Mouse (Mus musculus): ENCODE measurements around the gene Cdx2. TPM values are rescaled to one million over a fixed set of nuclear protein-coding genes. Genes with fewer than 3 reads are reported as not detected.

The Cdx2 gene
- not detected for total RNA-seq (2021)
- long read RNA-seq, experiment 1 = 0 reads
- long read RNA-seq, experiment 2 = 0 reads

DNA sequence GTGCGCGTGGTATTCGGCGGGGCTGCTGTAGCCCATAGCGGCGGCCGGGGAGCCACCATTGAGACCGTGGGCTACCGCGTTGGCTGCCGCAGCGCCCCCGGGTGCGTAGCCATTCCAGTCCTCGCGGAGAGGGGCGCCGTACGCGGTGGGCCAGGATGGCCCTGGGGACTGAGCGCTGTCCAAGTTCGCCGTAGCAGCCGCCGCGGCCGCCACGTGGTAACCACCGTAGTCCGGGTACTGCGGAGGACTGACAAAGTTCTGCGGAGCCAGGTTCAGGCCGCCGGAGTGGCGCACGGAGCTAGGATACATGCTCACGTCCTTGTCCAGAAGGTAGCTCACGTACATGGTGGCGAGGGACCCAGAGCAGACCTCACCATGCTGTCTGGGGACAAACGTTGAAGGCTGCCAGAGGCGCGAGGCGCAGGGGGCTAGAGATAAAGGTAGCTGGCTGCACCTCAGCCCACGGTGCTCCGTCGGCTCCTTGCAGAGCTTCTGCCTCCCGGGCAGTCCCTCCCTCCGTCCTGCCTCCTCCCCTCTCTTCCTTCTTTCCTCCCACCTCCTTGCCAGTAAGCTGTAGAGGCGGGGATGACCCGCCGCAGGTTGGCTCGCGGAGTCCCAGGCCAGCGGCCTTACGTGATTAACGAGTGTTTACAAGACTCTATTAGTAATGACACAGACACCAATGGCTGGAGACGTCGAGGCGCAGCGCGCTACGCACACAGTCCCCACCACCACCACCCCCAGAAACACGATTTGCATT lies at the start of gene Cdx2:
Cdx2 (minus strand) TSS at position 633 of the 760 bp plus-strand sequence.
- intact Hi-C loops (cut with DNase I) = loop anchor here (5.0 kb wide), 1 partner anchor 115 kb away; no protein-coding TSS in a partner anchor
- DNase-seq (ENCODE audit: low spot score in 2 of 2) = no peak

DNA sequence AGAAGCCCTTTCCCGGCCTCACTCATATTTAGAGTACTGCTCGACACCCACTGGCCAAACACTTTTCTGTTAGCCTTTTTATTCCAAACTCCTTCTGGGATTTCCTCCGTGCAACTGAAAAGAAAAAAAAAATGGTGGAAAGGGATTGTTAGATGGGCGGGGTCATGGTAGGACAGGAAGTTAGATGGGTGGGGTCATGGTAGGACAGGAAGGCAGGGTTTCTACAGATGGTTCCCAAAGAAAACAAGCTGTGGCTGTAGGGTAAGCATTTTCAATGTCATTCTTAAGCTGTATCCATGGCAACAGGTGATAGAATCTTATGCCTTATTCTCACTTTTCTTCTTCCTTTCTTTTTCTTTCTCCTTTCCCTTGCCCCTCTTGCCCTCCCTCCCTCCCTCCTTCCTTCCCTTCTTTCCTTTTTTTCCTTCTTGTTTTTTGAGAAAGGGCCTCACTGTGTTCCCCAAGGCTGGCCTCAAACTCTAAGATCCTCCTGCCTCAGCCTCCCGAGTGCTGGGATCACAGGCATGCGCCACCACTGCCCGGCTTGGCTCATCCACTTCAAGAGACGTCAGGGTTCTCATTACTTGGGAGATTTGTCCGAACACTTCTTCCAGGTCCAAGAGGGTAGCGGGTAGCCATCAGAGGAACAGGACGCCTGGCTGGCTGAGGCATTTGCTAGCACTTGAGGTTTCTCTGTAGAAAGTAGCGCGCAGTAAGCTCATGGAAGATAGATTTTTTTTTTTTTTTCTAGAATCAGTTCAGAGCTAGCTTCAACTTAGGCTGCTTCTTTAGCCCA lies 49.4 kb upstream of the Cdx2 start:
- intact Hi-C loops (cut with DNase I) = no loop called here
- DNase-seq (ENCODE audit: low spot score in 2 of 2) = no peak

DNA sequence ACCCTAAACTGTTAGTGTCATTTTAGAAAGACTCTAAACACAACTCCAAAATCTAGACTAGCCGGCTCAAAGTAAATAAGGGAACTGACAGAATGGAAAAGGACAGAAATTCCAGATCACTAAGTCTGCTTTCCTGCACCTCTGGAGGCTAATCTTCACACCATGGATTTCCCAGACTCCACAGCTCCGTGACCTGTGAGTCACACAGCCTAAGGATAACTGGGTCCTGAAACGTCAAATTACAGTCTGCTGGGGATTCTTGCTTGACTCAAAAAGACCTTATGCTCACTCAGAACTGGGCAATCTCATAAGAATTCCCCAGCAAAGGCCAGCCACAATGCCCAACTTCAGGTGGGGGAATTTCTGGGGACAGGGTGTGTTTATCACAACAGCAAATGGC lies 48.7 kb upstream of the Cdx2 start:
- no peak for DNase-seq (ENCODE audit: low spot score in 2 of 2)
- intact Hi-C loops (cut with DNase I) = no loop called here

DNA sequence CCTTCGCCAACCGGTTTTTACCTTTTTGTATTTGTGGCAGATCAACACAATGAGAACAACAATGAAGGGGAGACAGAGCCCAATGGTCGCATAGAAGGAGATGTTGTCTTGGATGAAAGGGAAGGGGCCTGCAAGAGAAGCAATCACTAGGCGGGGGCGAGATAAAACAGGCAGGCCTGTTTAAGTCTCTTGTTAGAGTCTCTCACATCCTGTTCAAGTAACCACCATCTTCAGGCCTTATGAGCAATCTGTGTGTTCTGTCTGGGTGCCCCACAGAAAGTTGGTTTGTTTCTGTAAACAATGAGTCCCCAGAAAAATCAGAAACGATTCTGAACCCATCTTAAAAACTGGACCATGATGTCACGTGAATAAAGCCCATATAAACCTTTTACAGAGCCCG lies 47.9 kb upstream of the Cdx2 start:
- intact Hi-C loops (cut with DNase I) = no loop called here
- DNase-seq (ENCODE audit: low spot score in 2 of 2) = no peak

DNA sequence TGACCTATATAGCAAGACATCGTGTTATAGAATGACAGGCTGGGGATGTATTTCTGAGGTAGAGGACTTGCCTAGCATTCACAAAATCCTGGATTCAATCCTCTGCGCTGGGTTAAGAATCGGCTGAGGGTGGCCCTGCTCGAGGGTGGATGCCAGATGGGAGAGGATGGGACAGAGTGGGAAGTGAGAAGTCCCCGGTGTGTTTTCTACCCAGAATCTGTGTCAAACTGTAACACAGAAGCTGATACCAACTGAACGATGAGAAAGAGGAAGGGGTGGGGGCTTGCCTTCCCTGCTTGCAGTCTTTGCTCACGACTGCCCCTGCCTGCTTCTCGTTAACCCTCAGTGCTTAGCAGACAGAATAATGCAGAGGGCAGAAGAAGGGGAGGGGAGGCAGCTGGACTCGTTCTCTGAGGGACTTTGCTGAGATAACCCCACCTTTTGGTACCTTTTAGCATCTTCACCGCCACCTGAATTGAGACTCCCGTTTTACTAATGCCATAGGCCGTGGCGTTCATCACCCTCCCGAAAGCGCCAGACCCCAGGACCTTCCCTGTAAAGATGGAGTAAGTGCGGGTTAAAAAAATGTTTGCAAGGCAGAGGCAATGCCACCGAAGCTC lies 47.2 kb upstream of the Cdx2 start:
- DNase-seq (ENCODE audit: low spot score in 2 of 2) = peak; percentile 66 to 73
- intact Hi-C loops (cut with DNase I) = no loop called here

DNA sequence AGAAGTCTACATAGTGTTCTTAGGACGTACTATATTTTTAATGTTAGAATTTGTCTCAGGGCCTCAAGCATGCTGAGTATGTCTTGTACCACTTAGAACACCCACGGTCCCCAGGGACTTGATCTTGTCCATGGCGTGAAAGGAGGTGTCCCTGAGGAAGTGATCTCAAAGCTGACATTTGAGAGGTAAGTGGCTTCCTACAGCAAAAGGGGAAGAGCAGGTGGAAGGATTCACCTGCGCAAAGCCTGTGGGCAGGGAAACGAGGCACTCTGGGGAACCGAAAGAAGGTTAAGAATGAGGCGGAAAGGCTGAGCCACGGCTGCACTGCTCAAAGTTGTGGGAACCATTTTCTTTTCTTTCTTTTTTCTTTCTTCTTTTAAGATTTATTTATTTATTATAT lies 44.9 kb upstream of the Cdx2 start:
- DNase-seq (ENCODE audit: low spot score in 2 of 2) = no peak
- intact Hi-C loops (cut with DNase I) = no loop called here

DNA sequence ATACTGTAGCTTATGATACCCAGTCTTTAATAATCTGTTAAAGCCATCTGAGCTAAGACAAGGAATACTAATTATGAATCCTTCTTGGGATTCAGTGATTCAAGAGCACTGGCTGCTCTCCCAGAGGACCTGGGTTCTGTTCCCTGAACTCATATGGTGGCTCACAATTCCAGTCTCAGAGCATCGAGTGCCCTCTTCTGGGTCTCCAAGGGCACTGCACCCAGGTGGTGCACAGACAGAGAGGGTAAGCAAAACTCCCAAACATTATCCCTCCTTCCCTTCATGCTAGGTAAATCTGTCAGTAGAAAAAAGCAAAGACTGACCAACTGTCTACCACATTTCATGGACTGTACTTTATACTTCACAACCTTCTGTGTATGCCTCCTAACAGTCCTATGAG lies 38.9 kb upstream of the Cdx2 start:
- DNase-seq (ENCODE audit: low spot score in 2 of 2) = no peak
- intact Hi-C loops (cut with DNase I) = no loop called here

DNA sequence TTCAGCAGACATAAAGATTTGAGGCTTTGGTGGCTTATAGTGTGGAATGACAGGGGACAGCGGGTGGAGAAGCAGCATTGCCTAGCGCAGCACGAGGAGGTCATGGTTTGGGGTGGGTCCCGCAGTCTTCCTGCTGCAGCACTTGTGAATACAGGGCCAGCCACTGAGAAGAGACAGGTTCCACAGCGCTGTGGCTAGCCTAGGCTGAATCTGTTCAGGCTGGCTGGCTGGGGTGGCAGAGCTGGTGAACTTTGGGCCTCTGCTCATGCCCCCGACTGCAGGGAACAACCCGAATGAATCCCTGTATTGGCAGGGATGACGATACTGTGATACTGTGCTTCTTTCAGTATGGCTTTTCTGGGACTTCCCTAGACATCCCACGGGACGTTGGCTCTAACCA lies 36.8 kb upstream of the Cdx2 start:
- no peak for DNase-seq (ENCODE audit: low spot score in 2 of 2)
- intact Hi-C loops (cut with DNase I) = no loop called here

DNA sequence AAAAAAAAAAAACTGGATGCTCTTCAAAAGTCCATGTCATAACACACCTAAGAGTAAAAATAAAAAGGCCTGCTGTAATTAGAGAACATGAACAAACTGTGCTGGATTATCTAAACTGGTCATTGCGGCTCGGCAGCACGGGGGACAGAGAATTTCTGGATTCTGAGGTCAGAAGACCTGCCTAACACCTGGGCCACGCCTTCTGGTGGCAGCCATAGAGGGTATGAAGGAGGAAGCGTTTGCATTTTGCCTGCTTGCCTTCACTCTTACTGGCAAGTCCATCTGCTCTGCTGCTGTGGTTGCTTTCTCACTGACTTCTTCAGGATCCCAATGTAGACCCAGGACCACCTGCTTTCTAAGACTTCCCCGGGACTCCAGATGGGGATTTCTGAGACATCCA lies 35.8 kb upstream of the Cdx2 start:
- intact Hi-C loops (cut with DNase I) = no loop called here
- DNase-seq (ENCODE audit: low spot score in 2 of 2) = no peak

DNA sequence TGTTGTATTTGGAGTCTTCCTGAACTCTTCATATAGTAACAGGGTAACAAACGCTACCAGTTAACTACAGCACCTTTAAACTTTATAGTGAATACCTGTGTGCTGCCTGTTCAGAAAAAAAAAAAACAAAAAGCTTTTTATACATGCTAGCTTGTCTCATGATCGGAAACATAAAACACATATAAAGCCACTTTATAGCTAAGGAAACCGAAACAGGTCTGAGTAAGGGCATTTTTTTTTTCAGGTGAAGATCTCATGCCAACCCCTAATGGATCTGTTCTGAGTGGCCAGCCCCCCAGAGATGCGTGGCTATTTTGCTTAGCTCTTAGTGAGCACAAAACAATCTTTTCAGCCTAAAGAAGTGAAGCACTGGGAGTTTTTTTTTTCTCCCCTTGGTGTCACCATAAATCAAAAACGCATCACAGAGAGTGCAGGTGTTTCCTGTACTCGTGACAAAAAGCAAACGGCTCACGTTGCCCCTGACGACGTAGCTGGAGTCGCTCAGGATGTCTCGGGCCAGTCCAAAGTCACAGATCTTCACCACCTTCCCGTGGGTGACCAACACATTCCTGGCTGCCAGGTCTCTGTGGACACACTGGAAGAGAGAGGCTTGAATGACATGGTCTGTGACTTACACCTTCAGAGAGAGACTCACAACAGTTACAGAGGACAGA lies 33.8 kb upstream of the Cdx2 start:
- no peak for DNase-seq (ENCODE audit: low spot score in 2 of 2)
- intact Hi-C loops (cut with DNase I) = no loop called here

DNA sequence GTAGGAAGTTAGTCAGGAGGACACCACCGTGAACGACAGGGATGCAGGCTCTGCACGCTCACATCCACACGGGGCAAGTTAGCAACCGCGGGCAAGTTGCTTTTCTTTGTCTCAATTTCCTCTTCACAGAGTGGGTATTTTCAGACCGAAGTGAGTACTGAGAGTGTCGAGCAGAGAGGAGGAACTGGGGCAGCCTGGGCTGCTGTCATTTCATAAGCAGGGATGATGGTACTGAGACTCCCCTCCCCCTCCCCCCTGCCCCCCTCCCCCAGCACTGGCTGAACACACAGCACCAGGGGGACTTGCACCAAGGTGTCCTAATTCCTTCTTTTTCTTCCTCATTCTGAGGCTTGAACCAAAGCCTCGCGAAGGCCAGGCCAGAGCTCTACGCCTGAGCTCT lies 32.5 kb upstream of the Cdx2 start:
- intact Hi-C loops (cut with DNase I) = no loop called here
- no peak for DNase-seq (ENCODE audit: low spot score in 2 of 2)

DNA sequence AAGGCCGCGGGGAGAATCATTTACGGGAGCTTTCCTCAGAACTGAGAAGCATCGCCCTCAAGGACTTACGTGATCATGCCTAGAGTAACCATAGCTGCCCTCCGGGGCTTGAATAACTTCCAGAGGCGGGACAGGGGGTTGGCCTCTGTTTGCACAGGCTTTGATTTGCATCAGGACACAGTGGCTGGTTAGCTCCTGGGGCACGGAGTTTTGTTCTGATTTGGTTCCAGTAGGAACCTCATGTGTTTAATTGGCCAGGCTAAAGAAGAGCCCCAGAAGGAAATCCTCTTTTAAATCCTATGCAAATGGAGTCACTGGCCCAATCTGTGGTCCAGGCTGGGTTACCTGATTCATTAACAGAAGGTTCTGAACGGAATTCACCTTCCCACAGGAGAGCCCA lies 31.9 kb upstream of the Cdx2 start:
- intact Hi-C loops (cut with DNase I) = no loop called here
- no peak for DNase-seq (ENCODE audit: low spot score in 2 of 2)

DNA sequence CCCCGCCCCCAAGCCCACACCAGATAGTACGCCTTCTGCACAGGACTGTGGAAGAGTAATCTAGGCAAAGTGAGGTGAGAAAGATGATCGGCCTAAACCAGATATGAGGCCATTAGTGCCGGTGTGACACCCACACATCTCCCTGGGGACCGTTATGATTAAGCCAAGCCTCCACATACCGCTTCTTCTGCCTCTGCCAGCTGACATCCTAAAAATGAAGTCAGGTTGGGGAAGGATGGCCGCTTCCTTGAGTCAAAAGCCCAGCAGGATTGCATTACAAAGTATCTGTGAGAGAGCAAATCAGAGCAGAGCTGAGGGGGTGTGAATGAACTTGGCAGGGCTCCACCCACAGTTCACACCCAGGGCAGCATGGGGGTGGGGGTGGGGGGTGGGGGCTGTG lies 25.6 kb upstream of the Cdx2 start:
- DNase-seq (ENCODE audit: low spot score in 2 of 2) = no peak
- intact Hi-C loops (cut with DNase I) = no loop called here

DNA sequence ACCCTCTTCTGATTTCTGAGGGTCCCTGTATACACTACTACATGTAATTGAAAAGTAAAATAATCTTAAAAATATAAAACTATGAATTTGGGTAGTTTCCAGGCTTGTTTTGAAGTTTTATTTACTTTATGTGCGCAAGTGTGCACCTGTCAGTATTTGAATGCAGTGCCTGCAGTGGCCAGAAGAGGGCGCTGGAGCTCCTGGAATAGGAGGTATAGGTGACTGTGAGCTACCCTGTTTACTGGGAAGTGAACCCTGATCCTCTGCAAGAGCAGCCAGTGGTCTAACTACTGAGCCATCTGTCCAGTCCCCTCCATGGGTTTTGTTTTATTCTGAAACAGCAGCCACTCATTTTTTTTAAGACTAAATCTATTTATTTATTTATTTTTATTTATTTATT lies 24.5 kb upstream of the Cdx2 start:
- DNase-seq (ENCODE audit: low spot score in 2 of 2) = peak; percentile 39 to 63
- intact Hi-C loops (cut with DNase I) = no loop called here

DNA sequence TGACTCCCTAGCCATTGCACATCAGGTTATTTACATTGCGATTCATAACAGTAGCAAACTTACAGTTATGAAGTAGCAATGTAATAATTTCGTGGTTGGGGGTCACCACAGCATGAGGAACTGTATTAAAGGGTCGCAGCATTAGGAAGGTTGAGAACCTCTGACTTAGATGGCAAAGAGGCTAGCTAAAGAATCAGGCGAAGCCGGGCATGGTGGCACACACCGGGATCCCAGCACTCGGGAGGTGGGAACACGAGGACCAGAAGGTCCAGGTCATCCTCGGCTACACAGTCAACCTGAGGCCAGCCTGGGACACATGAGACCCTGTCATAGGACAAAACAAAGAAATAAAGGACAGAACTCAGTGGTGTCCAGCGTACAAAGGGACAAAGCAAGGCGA lies 22.9 kb upstream of the Cdx2 start:
- intact Hi-C loops (cut with DNase I) = no loop called here
- DNase-seq (ENCODE audit: low spot score in 2 of 2) = no peak

DNA sequence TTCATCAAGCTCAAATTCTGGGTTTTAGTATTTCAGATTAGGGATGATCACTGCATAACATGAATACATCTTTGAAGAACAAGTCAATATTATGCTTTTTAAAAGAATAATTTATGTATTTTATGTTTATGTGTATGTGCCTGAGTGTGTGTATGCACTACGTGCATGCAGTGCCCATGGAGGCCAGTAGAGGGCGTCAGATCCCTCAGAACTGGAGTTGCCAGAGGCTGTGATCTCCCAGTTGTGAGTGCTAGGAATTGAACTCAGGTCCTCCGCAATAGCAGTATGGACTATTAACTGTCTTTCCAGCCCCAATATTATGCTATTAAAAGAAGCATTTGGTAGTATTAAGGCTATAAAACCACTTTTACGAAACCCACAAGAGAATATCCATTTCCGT lies 20.6 kb upstream of the Cdx2 start:
- intact Hi-C loops (cut with DNase I) = no loop called here
- DNase-seq (ENCODE audit: low spot score in 2 of 2) = no peak

DNA sequence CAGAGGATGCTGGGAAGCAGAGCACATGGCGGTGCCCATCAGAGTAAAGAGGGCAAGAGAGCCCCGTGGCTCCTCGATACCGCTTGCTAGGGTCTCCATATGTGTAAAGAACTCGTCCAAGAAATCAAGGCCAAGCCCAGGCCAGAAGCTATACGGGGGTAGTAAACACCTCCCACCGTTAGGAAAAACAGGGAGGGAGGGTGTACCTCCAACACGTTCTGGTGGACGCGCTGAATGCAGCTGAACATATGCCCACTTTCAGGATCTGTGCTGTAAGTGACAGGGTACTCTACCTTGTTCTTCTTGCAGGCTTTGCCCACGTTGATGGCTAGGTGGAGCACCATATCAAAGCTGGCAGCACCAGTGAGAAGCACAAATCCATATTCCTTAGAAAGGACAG lies 18.9 kb upstream of the Cdx2 start:
- intact Hi-C loops (cut with DNase I) = no loop called here
- no peak for DNase-seq (ENCODE audit: low spot score in 2 of 2)

DNA sequence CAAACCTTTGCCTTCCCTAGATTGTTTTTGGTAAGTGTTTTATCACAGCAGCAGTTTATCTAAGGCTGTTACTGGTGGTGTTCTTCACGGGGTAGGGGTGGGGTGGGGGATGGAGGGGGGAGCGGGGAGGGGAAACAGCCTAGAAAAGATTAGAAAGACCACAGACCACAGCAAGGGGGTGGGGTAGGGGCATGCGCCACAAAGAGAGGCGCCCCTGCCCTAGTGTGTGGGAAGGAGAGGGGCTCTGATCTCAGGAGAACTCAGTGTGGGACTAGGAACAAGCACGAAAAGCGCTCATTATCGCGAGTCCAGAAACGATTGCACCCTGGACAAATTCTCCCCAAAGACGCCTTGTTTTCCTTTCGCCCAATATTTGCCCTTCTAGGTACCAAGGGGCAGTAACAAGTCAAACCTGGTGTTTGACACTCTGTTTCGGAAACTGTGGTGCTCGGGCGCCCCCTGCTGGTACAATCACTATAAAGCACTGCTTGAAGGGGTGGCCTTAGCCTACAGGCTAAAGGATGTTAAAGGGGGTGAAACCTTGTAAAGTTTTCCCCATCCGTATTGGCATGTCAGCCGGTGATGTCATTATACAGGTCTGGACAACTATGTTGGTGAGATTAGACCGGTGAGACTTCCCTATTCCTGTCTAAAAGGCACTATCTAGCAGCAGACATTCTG lies 16.3 kb upstream of the Cdx2 start:
- peak; percentile 26 to 64 for DNase-seq (ENCODE audit: low spot score in 2 of 2)
- intact Hi-C loops (cut with DNase I) = no loop called here

DNA sequence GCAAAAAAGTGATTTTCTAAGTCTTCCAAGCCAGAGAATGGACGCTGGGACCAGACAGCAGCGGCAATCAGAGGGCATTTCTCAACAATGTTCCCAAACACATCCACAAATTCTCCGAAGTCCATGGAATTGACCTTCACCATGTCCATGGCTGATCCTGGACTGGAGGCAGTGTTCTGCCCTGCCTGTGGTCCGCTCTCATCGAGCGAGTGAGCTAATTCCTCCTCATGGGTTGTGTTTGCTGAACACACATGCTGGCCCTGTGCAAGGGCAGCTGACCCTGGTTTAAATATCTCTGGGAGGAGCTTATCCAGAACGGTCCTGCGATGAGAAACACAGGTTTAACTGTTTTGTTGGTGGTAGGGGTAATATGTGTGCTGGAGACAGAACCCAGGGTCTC lies 15.1 kb upstream of the Cdx2 start, which contains the start of gene Urad:
Urad (minus strand) TSS at position 258 of the 400 bp plus-strand sequence.
- intact Hi-C loops (cut with DNase I) = no loop called here
- no peak for DNase-seq (ENCODE audit: low spot score in 2 of 2)

Measured in left cerebral cortex, postnatal 14 days (tissue).